Mouse (Mus musculus): ENCODE data around the gene Cops2. TPM values are rescaled to one million over a fixed set of nuclear protein-coding genes. Genes with fewer than 3 reads are reported as not detected.

Cops2 gene
- polyA plus RNA-seq, 1 experiment = 76.3 TPM

- H3K4me1 ChIP-seq (ENCODE audit: control insufficient read depth, insufficient read depth, low read length) = no peaks in the 10 kb centered on the region
- no peak for TF ChIP-seq POLR2A (IDR thresholded peaks at IDR 0.05; ENCODE audit: borderline replicate concordance, insufficient read depth, low read length)
- TF ChIP-seq CTCF (IDR thresholded peaks at IDR 0.05; ENCODE audit: borderline replicate concordance, insufficient read depth, low read depth, low read length) = no peak
- H3K27me3 ChIP-seq (ENCODE audit: control insufficient read depth, insufficient read depth, low read length) = no peaks in the 10 kb centered on the region
- WGBS = 39% methylated on average over 3 of the region's 3 CpGs
- H3K4me3 ChIP-seq (replicated peaks; ENCODE audit: insufficient read depth, low read depth, low read length) = no peak overlapping the region
- DNase-seq = no peak
- H3K27ac ChIP-seq (ENCODE audit: insufficient read depth, low read length) = no peak overlapping the region
These were observed 1.2 kb downstream of the Cops2 start for GRCm38 (mm10) chr2:125857707-125858106.

GRCm38 (mm10) chr2:125851237-125851636 is 7.7 kb downstream of the Cops2 start:
- TF ChIP-seq CTCF (IDR thresholded peaks at IDR 0.05; ENCODE audit: borderline replicate concordance, insufficient read depth, low read depth, low read length) (no peak), POLR2A (IDR thresholded peaks at IDR 0.05; ENCODE audit: borderline replicate concordance, insufficient read depth, low read length) (no peak)
- Histone ChIP-seq H3K4me3 (replicated peaks; ENCODE audit: insufficient read depth, low read depth, low read length) (no peak overlapping the region), H3K27me3 (ENCODE audit: control insufficient read depth, insufficient read depth, low read length) (no peaks in the 10 kb centered on the region), H3K4me1 (ENCODE audit: control insufficient read depth, insufficient read depth, low read length) (peaks cover 5% of the 10 kb centered on the region; the same call in 1 of the 2 replicates), H3K27ac (ENCODE audit: insufficient read depth, low read length) (no peak overlapping the region)
- WGBS = 73% methylated on average over 2 of the region's 2 CpGs
- no peak for DNase-seq

- Histone ChIP-seq H3K4me1 (ENCODE audit: control insufficient read depth, insufficient read depth, low read length) (no peaks in the 10 kb centered on the region), H3K27ac (ENCODE audit: insufficient read depth, low read length) (no peak overlapping the region), H3K4me3 (replicated peaks; ENCODE audit: insufficient read depth, low read depth, low read length) (no peak overlapping the region), H3K27me3 (ENCODE audit: control insufficient read depth, insufficient read depth, low read length) (no peaks in the 10 kb centered on the region)
- 93% methylated on average over 2 of the region's 2 CpGs for whole genome bisulfite sequencing
- no peak for DNase-seq
- no peak for TF ChIP-seq CTCF (IDR thresholded peaks at IDR 0.05; ENCODE audit: borderline replicate concordance, insufficient read depth, low read depth, low read length)
- TF ChIP-seq POLR2A (IDR thresholded peaks at IDR 0.05; ENCODE audit: borderline replicate concordance, insufficient read depth, low read length) = no peak
These were observed 20.1 kb downstream of the Cops2 start for GRCm38 (mm10) chr2:125838708-125839284.

- no peaks in the 10 kb centered on the region for H3K27me3 ChIP-seq (ENCODE audit: control insufficient read depth, insufficient read depth, low read length)
- no peaks in the 10 kb centered on the region for H3K4me1 ChIP-seq (ENCODE audit: control insufficient read depth, insufficient read depth, low read length)
- H3K27ac ChIP-seq (ENCODE audit: insufficient read depth, low read length) = no peak overlapping the region
- DNase-seq = no peak
- TF ChIP-seq POLR2A (IDR thresholded peaks at IDR 0.05; ENCODE audit: borderline replicate concordance, insufficient read depth, low read length) (no peak), CTCF (IDR thresholded peaks at IDR 0.05; ENCODE audit: borderline replicate concordance, insufficient read depth, low read depth, low read length) (no peak)
- no peak overlapping the region for H3K4me3 ChIP-seq (replicated peaks; ENCODE audit: insufficient read depth, low read depth, low read length)
- WGBS = 97% methylated on average over 7 of the region's 7 CpGs
These were observed 20.8 kb downstream of the Cops2 start for GRCm38 (mm10) chr2:125838091-125838490.

- H3K4me1 ChIP-seq (ENCODE audit: control insufficient read depth, insufficient read depth, low read length) = no peaks in the 10 kb centered on the region
- DNase-seq = no peak
- TF ChIP-seq POLR2A (IDR thresholded peaks at IDR 0.05; ENCODE audit: borderline replicate concordance, insufficient read depth, low read length) (no peak), CTCF (IDR thresholded peaks at IDR 0.05; ENCODE audit: borderline replicate concordance, insufficient read depth, low read depth, low read length) (no peak)
- H3K4me3 ChIP-seq (replicated peaks; ENCODE audit: insufficient read depth, low read depth, low read length) = no peak overlapping the region
- WGBS = 85% methylated on average over 2 of the region's 2 CpGs
- no peak overlapping the region for H3K27ac ChIP-seq (ENCODE audit: insufficient read depth, low read length)
- H3K27me3 ChIP-seq (ENCODE audit: control insufficient read depth, insufficient read depth, low read length) = no peaks in the 10 kb centered on the region
These were observed 29.0 kb downstream of the Cops2 start for GRCm38 (mm10) chr2:125829924-125830323.

- DNase-seq = no peak
- 91% methylated on average over 4 of the region's 4 CpGs for WGBS
- H3K27ac ChIP-seq (ENCODE audit: insufficient read depth, low read length) = no peak overlapping the region
- H3K4me1 ChIP-seq (ENCODE audit: control insufficient read depth, insufficient read depth, low read length) = no peaks in the 10 kb centered on the region
- no peaks in the 10 kb centered on the region for H3K27me3 ChIP-seq (ENCODE audit: control insufficient read depth, insufficient read depth, low read length)
- TF ChIP-seq CTCF (IDR thresholded peaks at IDR 0.05; ENCODE audit: borderline replicate concordance, insufficient read depth, low read depth, low read length) = no peak
- no peak for TF ChIP-seq POLR2A (IDR thresholded peaks at IDR 0.05; ENCODE audit: borderline replicate concordance, insufficient read depth, low read length)
- no peak overlapping the region for H3K4me3 ChIP-seq (replicated peaks; ENCODE audit: insufficient read depth, low read depth, low read length)
These were observed 31.0 kb downstream of the Cops2 start for GRCm38 (mm10) chr2:125827898-125828297.

- no peak for TF ChIP-seq POLR2A (IDR thresholded peaks at IDR 0.05; ENCODE audit: borderline replicate concordance, insufficient read depth, low read length)
- no peak for TF ChIP-seq CTCF (IDR thresholded peaks at IDR 0.05; ENCODE audit: borderline replicate concordance, insufficient read depth, low read depth, low read length)
- no peaks in the 10 kb centered on the region for H3K27me3 ChIP-seq (ENCODE audit: control insufficient read depth, insufficient read depth, low read length)
- no peak overlapping the region for H3K4me3 ChIP-seq (replicated peaks; ENCODE audit: insufficient read depth, low read depth, low read length)
- H3K4me1 ChIP-seq (ENCODE audit: control insufficient read depth, insufficient read depth, low read length) = no peaks in the 10 kb centered on the region
- 26% methylated on average over 4 of the region's 4 CpGs for WGBS
- peak in 1 of 2 experiments; percentile 12 for DNase-seq
- no peak overlapping the region for H3K27ac ChIP-seq (ENCODE audit: insufficient read depth, low read length)
These were observed 32.7 kb downstream of the Cops2 start for GRCm38 (mm10) chr2:125826201-125826600.

- TF ChIP-seq CTCF (IDR thresholded peaks at IDR 0.05; ENCODE audit: borderline replicate concordance, insufficient read depth, low read depth, low read length) = no peak
- TF ChIP-seq POLR2A (IDR thresholded peaks at IDR 0.05; ENCODE audit: borderline replicate concordance, insufficient read depth, low read length) = no peak
- WGBS = 86% methylated on average over 4 of the region's 4 CpGs
- DNase-seq = no peak
- Histone ChIP-seq H3K4me1 (ENCODE audit: control insufficient read depth, insufficient read depth, low read length) (no peaks in the 10 kb centered on the region), H3K27ac (ENCODE audit: insufficient read depth, low read length) (no peak overlapping the region), H3K27me3 (ENCODE audit: control insufficient read depth, insufficient read depth, low read length) (no peaks in the 10 kb centered on the region), H3K4me3 (replicated peaks; ENCODE audit: insufficient read depth, low read depth, low read length) (no peak overlapping the region)
These were observed 38.5 kb downstream of the Cops2 start for GRCm38 (mm10) chr2:125820397-125820796.
